Mouse (Mus musculus) left cerebral cortex, adult 18-20 months (tissue): ENCODE results near the gene Kcnq1. TPM values are rescaled to one million over a fixed set of nuclear protein-coding genes. Genes with fewer than 3 reads are reported as not detected.
A peak's percentile ranks its signal among the peaks of the same experiment; 100 is the strongest.

Experiments used
- DNase-seq, 2 experiments: peaks; one replicate each; pipeline ENCODE4 v3.0.0; 2021 to 2022; ENCODE audit warnings: low spot score in 2 of 2, mixed read lengths in 1 of 2
- total RNA-seq, 2 experiments: library from RNA; stranded (reverse); gene quantifications; 2 replicates each; pipeline ENCODE4 v1.2.3; 2021

Gene Kcnq1
- total RNA-seq, 2 experiments from 2014 or later: 0.30 to 0.54 TPM

- DNase-seq: no peak
These were observed 18.7 kb downstream of the Kcnq1 start for GRCm38 (mm10) chr7:143124902-143125301.

- DNase-seq: no peak
These were observed 26.7 kb downstream of the Kcnq1 start for GRCm38 (mm10) chr7:143132815-143133214.

GRCm38 (mm10) chr7:143136125-143136524, 30.0 kb downstream of the Kcnq1 start:
- no peak for DNase-seq

GRCm38 (mm10) chr7:143136561-143136960, 30.4 kb downstream of the Kcnq1 start:
- no peak for DNase-seq

GRCm38 (mm10) chr7:143138789-143139188, 32.6 kb downstream of the Kcnq1 start:
- peak; percentile 42 to 60 for DNase-seq

- DNase-seq: no peak
These were observed 33.8 kb downstream of the Kcnq1 start for GRCm38 (mm10) chr7:143139932-143140331.

GRCm38 (mm10) chr7:143142680-143143079, 36.5 kb downstream of the Kcnq1 start:
- DNase-seq: no peak

GRCm38 (mm10) chr7:143147015-143147414, 40.9 kb downstream of the Kcnq1 start:
- no peak for DNase-seq

GRCm38 (mm10) chr7:143151171-143151570, 45.0 kb downstream of the Kcnq1 start:
- DNase-seq: peak; percentile 30 to 50

GRCm38 (mm10) chr7:143152350-143152749, 46.2 kb downstream of the Kcnq1 start:
- DNase-seq: peak in 1 of 2 experiments; percentile 12

GRCm38 (mm10) chr7:143153915-143154373, 47.8 kb downstream of the Kcnq1 start:
- peak; percentile 84 to 87 for DNase-seq

- DNase-seq: no peak
These were observed 48.3 kb downstream of the Kcnq1 start for GRCm38 (mm10) chr7:143154458-143154871.

GRCm38 (mm10) chr7:143155257-143155656, 49.1 kb downstream of the Kcnq1 start:
- no peak for DNase-seq

- no peak for DNase-seq
These were observed 52.7 kb downstream of the Kcnq1 start for GRCm38 (mm10) chr7:143158690-143159425.

GRCm38 (mm10) chr7:143159446-143159845, 53.3 kb downstream of the Kcnq1 start:
- no peak for DNase-seq

GRCm38 (mm10) chr7:143160057-143160456, 53.9 kb downstream of the Kcnq1 start:
- DNase-seq: no peak

- no peak for DNase-seq
These were observed 55.9 kb downstream of the Kcnq1 start for GRCm38 (mm10) chr7:143162051-143162450.

- DNase-seq: no peak
These were observed 57.9 kb downstream of the Kcnq1 start for GRCm38 (mm10) chr7:143164074-143164473.

- no peak for DNase-seq
These were observed 59.6 kb downstream of the Kcnq1 start for GRCm38 (mm10) chr7:143165687-143166265.

- DNase-seq: no peak
These were observed 61.1 kb downstream of the Kcnq1 start for GRCm38 (mm10) chr7:143167275-143167674.

- no peak for DNase-seq
These were observed 63.2 kb downstream of the Kcnq1 start for GRCm38 (mm10) chr7:143169371-143169770.

GRCm38 (mm10) chr7:143172914-143173547, 66.9 kb downstream of the Kcnq1 start:
- no peak for DNase-seq
